Mouse (Mus musculus) urinary bladder, postnatal 14 days (tissue): ENCODE data around the gene Bud13.
A peak's percentile ranks its signal among the peaks of the same experiment; 100 is the strongest.
"Not testable (repeated sequence)": the region's sequence is repeated elsewhere in the genome, so short reads cannot be mapped to it uniquely, and the experiment has no call there.

Experiments used
- DNase-seq: peaks from one replicate; pipeline ENCODE4 v3.0.0; 2021; ENCODE audit warnings: low spot score

Gene Bud13

GRCm38 (mm10) chr9:46302142-46302541 is 19.3 kb downstream of the Bud13 start:
- DNase-seq, result peak; percentile 46

- DNase-seq, result peak; percentile 16
These were observed 26.3 kb downstream of the Bud13 start for GRCm38 (mm10) chr9:46309121-46309520.

- DNase-seq, result peak; percentile 67
These were observed 31.7 kb downstream of the Bud13 start for GRCm38 (mm10) chr9:46314507-46314906.

GRCm38 (mm10) chr9:46314921-46315320 is 32.1 kb downstream of the Bud13 start:
- no peak for DNase-seq

DNA sequence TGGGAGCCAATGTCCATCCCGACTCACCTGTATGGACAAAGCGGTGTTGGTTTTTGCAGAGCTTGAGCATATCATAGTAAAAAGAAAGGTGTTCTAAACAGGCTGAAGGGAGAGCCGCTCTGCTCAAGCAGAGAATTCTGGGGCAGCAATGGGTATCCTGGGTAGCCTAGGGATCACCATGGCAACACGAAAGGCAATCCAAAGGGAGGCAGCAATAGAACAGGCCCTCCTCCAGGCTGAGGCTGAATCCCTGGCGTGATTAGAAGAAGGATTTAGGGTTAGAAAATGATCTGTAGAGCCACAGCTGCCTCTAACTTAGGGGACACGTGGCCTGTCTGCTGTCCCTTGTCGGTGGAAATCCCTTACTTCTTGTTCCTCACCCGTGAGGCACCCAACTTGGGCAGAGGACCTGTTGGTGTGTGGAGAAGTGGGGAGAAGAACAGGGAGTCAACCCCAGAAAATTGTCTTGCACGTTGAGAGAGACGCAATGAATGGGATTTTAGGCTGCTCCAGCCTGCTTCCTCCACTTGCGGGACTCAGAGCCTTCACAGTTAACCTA is 33.1 kb downstream of the Bud13 start:
- DNase-seq, result no peak

DNA sequence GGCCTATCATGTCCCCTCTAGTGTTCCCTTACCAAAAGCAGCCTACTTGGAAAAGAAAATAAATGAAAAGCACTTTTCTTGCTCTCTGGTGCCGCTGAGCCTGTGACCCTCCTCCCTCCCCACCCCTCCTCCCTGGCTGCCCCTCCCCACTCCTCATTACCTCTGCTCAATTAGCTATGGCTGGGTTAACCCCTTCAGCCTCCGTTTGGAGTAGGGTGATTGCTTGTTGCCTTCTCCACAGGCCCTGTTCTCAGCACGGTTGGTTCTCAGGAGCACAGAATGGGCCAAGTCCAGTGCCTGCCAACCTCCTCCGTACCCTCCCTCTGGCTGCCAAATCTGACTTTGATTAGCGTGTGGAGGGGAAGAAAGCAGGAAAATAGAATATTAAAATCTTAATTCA is 33.6 kb downstream of the Bud13 start:
- no peak for DNase-seq

- DNase-seq, result no peak
These were observed 34.1 kb downstream of the Bud13 start for GRCm38 (mm10) chr9:46316909-46317308.

DNA sequence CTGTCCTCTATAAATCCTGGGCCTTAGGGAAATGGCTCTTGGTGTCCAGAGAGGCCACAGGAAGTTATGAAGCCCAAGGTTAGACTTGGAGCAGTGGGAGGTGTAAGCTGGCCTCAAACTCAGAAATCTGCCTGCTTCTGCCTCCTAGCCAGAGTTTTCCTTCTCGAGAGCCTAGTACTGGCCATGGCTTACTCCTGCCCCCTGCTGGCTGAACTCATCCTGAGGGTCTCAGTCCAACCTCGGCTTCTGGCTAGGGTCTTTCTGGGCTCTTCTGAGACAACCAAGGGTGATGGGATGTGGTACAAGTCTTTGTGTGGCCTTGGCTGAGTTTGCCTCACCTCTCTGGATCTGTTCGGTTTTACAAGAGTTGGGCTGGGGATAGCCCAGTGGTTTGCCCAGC is 35.1 kb downstream of the Bud13 start:
- DNase-seq, result no peak

DNA sequence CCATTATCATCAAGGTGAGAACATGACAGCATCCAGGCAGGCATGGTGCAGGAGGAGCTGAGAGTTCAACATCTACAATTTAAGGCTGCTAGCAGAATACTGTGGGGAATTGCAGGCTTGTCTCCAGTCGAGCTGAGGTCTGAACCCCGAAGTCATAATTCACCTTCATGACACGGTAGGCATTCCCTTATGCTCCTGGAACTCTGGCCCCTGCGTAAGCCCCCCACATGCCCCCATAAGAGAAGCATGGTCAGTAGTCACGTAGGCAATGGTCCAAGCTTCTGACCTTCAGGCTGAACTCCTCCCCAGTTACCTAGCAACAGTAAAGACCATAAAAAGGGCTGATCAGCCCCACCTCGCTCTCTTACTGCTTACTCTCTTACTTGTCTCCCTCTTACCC is 37.1 kb downstream of the Bud13 start, which contains the start of gene 4931429L15Rik:
Gene 4931429L15Rik (minus strand): TSS at position 101 of the 400 bp plus-strand sequence.
- DNase-seq, result not testable (repeated sequence)

- DNase-seq, result no peak
These were observed 37.7 kb downstream of the Bud13 start for GRCm38 (mm10) chr9:46320461-46320860.

- no peak for DNase-seq
These were observed 44.0 kb downstream of the Bud13 start for GRCm38 (mm10) chr9:46326694-46327405.

DNA sequence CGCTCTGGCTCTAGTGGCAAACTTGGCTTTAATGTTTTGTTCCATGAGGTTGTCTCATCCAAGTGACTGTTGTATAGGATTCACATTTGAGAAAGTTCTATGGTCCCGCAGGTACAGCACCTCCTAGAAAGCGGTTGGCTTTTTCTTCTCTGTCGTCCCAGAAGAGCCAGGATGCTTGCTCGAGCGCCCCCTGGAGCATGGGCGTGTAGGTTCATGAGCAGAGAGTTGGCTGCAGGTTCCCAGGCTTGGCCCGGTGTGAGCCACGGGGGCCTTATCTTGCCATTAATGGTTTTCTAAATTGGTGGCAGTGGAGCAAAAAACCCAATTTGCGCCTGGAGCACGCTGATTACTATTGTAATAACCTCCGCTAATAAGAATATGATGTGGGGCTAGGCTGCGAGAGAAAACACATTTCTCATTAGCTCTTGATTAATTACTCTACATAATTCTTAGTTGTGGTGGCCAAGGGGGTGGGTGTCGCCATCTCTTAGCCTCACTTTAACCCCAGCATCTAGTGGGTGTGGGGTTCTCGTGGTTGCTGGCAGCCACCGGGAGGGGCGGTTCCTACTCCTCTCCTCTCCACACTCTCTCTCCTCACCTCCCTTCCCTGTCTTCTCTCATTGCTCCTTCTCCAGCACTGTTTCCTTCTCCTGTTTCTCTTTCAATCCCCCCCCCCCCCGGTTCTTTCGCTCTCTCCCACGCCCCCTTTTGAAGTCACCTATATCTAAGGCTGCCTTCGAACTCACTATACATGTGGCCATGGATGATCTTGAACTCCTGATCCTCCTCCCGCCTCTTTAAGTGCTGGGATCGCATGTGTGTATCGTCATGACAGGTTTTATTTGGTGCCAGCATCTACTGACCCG is 45.1 kb downstream of the Bud13 start:
- DNase-seq, result no peak

DNA sequence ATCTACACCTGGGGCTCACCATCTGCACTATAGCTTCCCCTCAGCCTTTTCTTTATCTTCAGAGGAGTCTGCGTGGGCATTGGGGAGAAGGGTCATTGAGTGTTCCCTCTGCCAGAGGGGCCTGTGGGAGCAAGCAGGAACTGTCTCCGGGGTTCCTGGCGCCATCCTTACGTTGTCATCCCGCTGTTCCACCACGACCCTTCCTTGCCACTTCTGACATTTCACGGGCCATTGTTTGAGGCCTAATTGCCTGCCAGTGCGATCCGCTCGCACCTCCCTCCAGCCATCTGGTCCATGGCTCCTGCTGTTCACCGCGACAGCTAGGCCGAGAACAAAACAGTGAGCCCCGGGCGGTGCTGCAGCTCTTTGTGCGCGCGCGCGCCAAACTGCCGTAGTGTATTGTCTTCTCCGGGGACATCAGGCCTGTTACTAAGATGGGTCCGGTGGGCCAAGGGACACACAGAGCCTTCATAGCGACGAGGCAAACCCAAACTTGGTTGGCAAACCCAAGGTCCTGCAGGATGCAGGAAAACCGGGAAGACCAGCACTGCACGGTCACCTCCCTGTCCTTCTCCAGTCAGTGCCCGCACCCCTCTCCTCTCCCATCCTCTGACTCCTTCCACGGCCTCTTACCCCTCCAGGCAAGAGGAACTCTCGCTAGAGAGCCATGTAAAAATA is 45.9 kb downstream of the Bud13 start:
- DNase-seq, result no peak

DNA sequence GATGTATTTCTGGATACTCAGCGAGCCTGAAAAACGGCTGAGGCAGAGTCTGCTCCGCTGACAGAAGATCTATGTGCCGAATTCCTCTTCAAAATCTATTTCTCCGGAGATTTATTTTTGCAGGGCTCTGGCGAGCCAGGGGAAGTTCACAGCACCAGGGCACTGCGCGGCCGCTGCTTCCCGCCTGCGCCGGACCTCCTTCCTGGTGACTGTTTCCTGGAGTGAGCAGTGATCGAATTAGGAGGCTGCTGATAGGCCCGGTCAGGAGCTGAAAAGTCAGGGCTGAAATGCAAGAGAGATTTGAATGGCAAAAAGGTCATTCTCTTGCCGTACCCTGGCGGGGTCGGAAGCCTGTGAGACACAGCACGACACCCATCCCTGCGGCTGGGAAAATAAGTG is 46.4 kb downstream of the Bud13 start:
- DNase-seq, result no peak

DNA sequence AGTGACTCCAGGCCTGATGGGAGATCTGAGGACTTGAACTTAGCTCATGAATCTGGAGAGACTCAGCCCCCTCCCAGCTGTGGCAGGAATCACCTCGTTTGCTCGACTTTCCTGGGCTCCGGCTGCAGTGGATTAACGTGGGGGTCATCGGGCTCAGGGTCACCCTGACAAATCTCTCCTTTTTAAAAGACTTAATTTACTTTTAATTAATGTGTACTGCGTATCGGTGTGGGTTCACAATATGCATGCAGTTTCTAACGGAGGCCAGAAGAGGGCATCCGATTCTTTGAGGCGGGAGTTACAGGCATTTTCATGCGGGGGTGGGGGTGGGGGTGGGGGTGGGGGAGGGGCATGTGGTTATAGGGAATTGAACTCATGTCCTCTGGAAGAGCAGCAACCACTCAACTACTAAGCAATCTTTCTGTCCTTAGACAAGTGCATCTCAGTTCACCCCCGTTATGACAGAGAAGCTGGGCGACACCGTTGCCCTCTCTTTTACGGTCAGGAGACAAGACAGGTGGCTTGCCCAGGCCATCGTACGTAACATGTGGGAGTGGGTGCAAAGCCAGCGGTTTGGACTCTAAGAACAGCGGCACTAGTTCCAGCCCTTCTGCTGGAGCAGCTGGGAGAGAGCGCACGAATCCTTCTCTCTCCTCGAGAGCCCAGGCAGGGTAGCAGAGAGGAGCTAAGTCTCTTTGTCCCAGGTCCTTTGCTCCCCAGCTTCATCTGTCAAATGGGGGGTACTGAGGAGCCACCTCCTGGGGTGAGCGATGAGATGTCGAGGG is 47.2 kb downstream of the Bud13 start:
- DNase-seq, result peak; percentile 1

GRCm38 (mm10) chr9:46330586-46330895 is 47.7 kb downstream of the Bud13 start:
- no peak for DNase-seq

GRCm38 (mm10) chr9:46331301-46331700 is 48.5 kb downstream of the Bud13 start:
- peak; percentile 0 for DNase-seq

DNA sequence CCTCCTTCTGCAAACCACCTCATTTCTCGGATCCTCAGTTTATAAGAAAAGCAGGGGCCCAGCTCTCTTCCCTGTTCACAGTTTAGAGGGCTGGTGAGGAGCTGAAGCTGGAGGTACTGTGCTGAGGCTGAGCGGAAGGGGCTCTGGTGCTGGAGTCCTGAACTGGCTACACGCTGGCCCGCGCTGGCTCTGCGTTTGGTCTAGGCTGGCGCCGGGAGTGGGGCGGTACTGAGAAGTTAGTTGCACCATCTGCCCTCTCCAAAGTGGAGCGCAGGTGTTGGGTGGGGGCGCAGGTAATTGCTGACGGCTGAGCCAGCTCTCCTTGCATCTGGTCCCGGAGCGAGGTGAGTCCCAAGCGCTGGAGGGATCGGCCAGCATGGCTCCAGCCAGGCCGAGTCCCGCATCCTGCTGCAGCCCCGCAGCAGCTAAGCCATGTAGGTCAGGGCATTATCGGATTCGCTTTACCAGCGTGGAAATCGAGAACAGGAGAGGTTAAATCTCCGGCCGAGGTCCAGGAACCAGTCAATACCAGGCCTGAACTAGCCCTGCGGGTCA is 51.7 kb downstream of the Bud13 start:
- no peak for DNase-seq

GRCm38 (mm10) chr9:46335461-46335995 is 52.7 kb downstream of the Bud13 start:
- no peak for DNase-seq

- not testable (repeated sequence) for DNase-seq
These were observed 53.5 kb downstream of the Bud13 start for GRCm38 (mm10) chr9:46336294-46336693.

- DNase-seq, result no peak
These were observed 54.5 kb downstream of the Bud13 start for GRCm38 (mm10) chr9:46337331-46337730.
